Mouse (Mus musculus) CH12.LX (cell line): ENCODE measurements around the gene Gjc1.

Experiments
- CTCF ChIP-seq, 2 experiments: IDR thresholded peaks in 1 of 2; conservative IDR thresholded peaks in 1 of 2; 2 replicates each; pipeline ENCODE4 v1.5.1; 2011 to 2012; ENCODE audit warnings: low read depth in 2 of 2, low read length in 2 of 2, improper control_type of control experiment in 1 of 2, inconsistent platforms in 1 of 2, mild to moderate bottlenecking in 1 of 2, moderate library complexity in 1 of 2
- EP300 ChIP-seq: IDR thresholded peaks from 2 replicates; pipeline ENCODE4 v1.6.1; 2011; ENCODE audit warnings: low read length, improper control_type of control experiment
- ETS1 ChIP-seq: conservative IDR thresholded peaks from 2 replicates; pipeline ENCODE4 v1.6.1; 2012; ENCODE audit warnings: low read depth, mild to moderate bottlenecking, inconsistent platforms, low read length, improper control_type of control experiment, moderate library complexity
- GABPA ChIP-seq: IDR thresholded peaks from 2 replicates; pipeline ENCODE4 v1.6.1; 2012; ENCODE audit warnings: low read depth, low read length, improper control_type of control experiment, inconsistent platforms; ENCODE audit not compliant: insufficient replicate concordance
- KAT2A ChIP-seq: IDR thresholded peaks from 2 replicates; pipeline ENCODE4 v1.6.1; 2012; ENCODE audit warnings: low read length, improper control_type of control experiment, inconsistent platforms; ENCODE audit not compliant: insufficient replicate concordance
- MAFK ChIP-seq: IDR thresholded peaks from 2 replicates; pipeline ENCODE4 v1.6.1; 2011; ENCODE audit warnings: low read length, improper control_type of control experiment; ENCODE audit not compliant: insufficient replicate concordance
- MAX ChIP-seq: IDR thresholded peaks from 2 replicates; pipeline ENCODE4 v1.6.1; 2011; ENCODE audit warnings: low read length, improper control_type of control experiment
- POLR2A ChIP-seq: IDR thresholded peaks from 2 replicates; pipeline ENCODE4 v1.6.1; 2011; ENCODE audit warnings: low read depth, mild to moderate bottlenecking, improper control_type of control experiment, low read length
- RAD21 ChIP-seq: IDR thresholded peaks from 2 replicates; pipeline ENCODE4 v1.6.1; 2011; ENCODE audit warnings: low read depth, mild to moderate bottlenecking, low read length, improper control_type of control experiment, moderate library complexity
- TCF12 ChIP-seq: IDR thresholded peaks from 2 replicates; pipeline ENCODE4 v1.6.1; 2014; ENCODE audit warnings: low read depth, mild to moderate bottlenecking, inconsistent platforms, low read length, improper control_type of control experiment
- USF1 ChIP-seq: IDR thresholded peaks from 2 replicates; pipeline ENCODE4 v1.6.1; 2014; ENCODE audit warnings: low read depth, mild to moderate bottlenecking, inconsistent platforms, low read length, improper control_type of control experiment
- ZNF384 ChIP-seq: IDR thresholded peaks from 2 replicates; pipeline ENCODE4 v1.6.1; 2012; ENCODE audit warnings: low read depth, low read length, improper control_type of control experiment, inconsistent platforms

- TF ChIP-seq EP300 (no peak), POLR2A (no peak), MAX (no peak), TCF12 (no peak), KAT2A (no peak), RAD21 (no peak), CTCF (conservative IDR thresholded peaks at IDR 0.05 in 1 of 2, IDR thresholded peaks at IDR 0.05 in 1 of 2; ENCODE audit: low read depth in 2 of 2, low read length in 2 of 2) (no peak), ETS1 (no peak), USF1 (no peak), GABPA (no peak), MAFK (no peak), ZNF384 (no peak)
Observed at GRCm38 (mm10) chr11:102783443-102783842, 36.1 kb downstream of the Gjc1 start.
